Mouse (Mus musculus) C2C12 (cell line): ENCODE results near the gene Rere. TPM values are rescaled to one million over a fixed set of nuclear protein-coding genes. Genes with fewer than 3 reads are reported as not detected.

Experiments used
- H3K27me3 ChIP-seq: one replicate; pipeline ENCODE4 v1.6.1; 2011; ENCODE audit not compliant: control insufficient read depth, insufficient read depth, insufficient read length
- H3K36me3 ChIP-seq: one replicate; pipeline ENCODE4 v1.6.1; 2011; ENCODE audit not compliant: control insufficient read depth, insufficient read depth
- H3K4me3 ChIP-seq: one replicate; pipeline ENCODE4 v1.5.1; 2011; ENCODE audit warnings: mild to moderate bottlenecking, control low read depth; ENCODE audit not compliant: poor library complexity, insufficient read depth, severe bottlenecking
- H3K79me2 ChIP-seq: one replicate; pipeline ENCODE4 v1.6.1; 2011; ENCODE audit not compliant: control insufficient read depth, insufficient read depth
- H3K79me3 ChIP-seq: one replicate; pipeline ENCODE4 v1.6.1; 2011; ENCODE audit warnings: low read depth, control low read depth
- H3ac ChIP-seq: one replicate; pipeline ENCODE3; 2011; ENCODE audit warnings: low read depth; ENCODE audit not compliant: control insufficient read depth, insufficient read length
- CEBPB ChIP-seq: IDR thresholded peaks from one replicate; pipeline ENCODE4 v1.6.1; 2011; ENCODE audit warnings: low read depth, mild to moderate bottlenecking, control low read depth, moderate library complexity
- CTCF ChIP-seq: IDR thresholded peaks from one replicate; pipeline ENCODE4 v1.5.1; 2011; ENCODE audit not compliant: control insufficient read depth, insufficient read depth, insufficient read length
- FOSL1 ChIP-seq: IDR thresholded peaks from one replicate; pipeline ENCODE4 v1.8.0; 2011; ENCODE audit warnings: mild to moderate bottlenecking, low read length; ENCODE audit not compliant: poor library complexity, insufficient read depth, severe bottlenecking
- MAX ChIP-seq: IDR thresholded peaks from one replicate; pipeline ENCODE4 v1.6.1; 2011; ENCODE audit warnings: mild to moderate bottlenecking, control low read depth
- MYOD1 ChIP-seq: IDR thresholded peaks from one replicate; pipeline ENCODE4 v1.6.1; 2011; ENCODE audit warnings: low read depth; ENCODE audit not compliant: control insufficient read depth, insufficient read length
- MYOG ChIP-seq: IDR thresholded peaks from one replicate; pipeline ENCODE4 v1.6.1; 2011; ENCODE audit not compliant: control insufficient read depth, insufficient read length; ENCODE audit errors: extremely low read depth
- USF1 ChIP-seq: IDR thresholded peaks from one replicate; pipeline ENCODE4 v1.6.1; 2011; ENCODE audit warnings: low read depth, mild to moderate bottlenecking, control low read depth, moderate library complexity
- polyA plus RNA-seq: library from polyadenylated mRNA; unstranded; fragments of >200 nt; fragmentation: generic; extraction: Trizol; gene quantifications from one replicate; pipeline ENCODE4 v1.2.1, GENCODE M21; 2012; ENCODE audit warnings: missing spikeins

The Rere gene
- polyA plus RNA-seq, 1 experiment = 27.1 TPM

GRCm38 (mm10) chr4:150406821-150407220, 125.4 kb downstream of the Rere start:
- H3ac ChIP-seq = no peak overlapping the region
- H3K79me2 ChIP-seq = peaks cover 99% of the 10 kb centered on the region
- peaks cover 62% of the 10 kb centered on the region for H3K79me3 ChIP-seq
- H3K4me3 ChIP-seq = no peak overlapping the region
- H3K27me3 ChIP-seq = no peaks in the 10 kb centered on the region
- TF ChIP-seq CEBPB = no peak
- TF ChIP-seq FOSL1 = no peak
- TF ChIP-seq MAX = no peak
- no peak for TF ChIP-seq MYOG
- TF ChIP-seq CTCF = no peak
- TF ChIP-seq MYOD1 = no peak
- no peak for TF ChIP-seq USF1
- peaks cover 27% of the 10 kb centered on the region for H3K36me3 ChIP-seq

- Histone ChIP-seq H3ac (no peak overlapping the region), H3K79me2 (peaks cover 98% of the 10 kb centered on the region), H3K36me3 (peaks cover 14% of the 10 kb centered on the region), H3K4me3 (no peak overlapping the region), H3K79me3 (peaks cover 61% of the 10 kb centered on the region), H3K27me3 (no peaks in the 10 kb centered on the region)
- TF ChIP-seq MYOG (no peak), FOSL1 (no peak), USF1 (no peak), CEBPB (no peak), CTCF (no peak), MYOD1 (no peak), MAX (no peak)
Observed at GRCm38 (mm10) chr4:150414296-150414695, 132.8 kb downstream of the Rere start.

GRCm38 (mm10) chr4:150414759-150415158, 133.3 kb downstream of the Rere start:
- TF ChIP-seq MYOG = no peak
- TF ChIP-seq FOSL1 = no peak
- no peak for TF ChIP-seq MAX
- TF ChIP-seq CEBPB = no peak
- no peak for TF ChIP-seq USF1
- TF ChIP-seq MYOD1 = no peak
- TF ChIP-seq CTCF = no peak
- peaks cover 98% of the 10 kb centered on the region for H3K79me2 ChIP-seq
- no peaks in the 10 kb centered on the region for H3K27me3 ChIP-seq
- peaks cover 14% of the 10 kb centered on the region for H3K36me3 ChIP-seq
- peaks cover 64% of the 10 kb centered on the region for H3K79me3 ChIP-seq
- no peak overlapping the region for H3ac ChIP-seq
- no peak overlapping the region for H3K4me3 ChIP-seq

DNA sequence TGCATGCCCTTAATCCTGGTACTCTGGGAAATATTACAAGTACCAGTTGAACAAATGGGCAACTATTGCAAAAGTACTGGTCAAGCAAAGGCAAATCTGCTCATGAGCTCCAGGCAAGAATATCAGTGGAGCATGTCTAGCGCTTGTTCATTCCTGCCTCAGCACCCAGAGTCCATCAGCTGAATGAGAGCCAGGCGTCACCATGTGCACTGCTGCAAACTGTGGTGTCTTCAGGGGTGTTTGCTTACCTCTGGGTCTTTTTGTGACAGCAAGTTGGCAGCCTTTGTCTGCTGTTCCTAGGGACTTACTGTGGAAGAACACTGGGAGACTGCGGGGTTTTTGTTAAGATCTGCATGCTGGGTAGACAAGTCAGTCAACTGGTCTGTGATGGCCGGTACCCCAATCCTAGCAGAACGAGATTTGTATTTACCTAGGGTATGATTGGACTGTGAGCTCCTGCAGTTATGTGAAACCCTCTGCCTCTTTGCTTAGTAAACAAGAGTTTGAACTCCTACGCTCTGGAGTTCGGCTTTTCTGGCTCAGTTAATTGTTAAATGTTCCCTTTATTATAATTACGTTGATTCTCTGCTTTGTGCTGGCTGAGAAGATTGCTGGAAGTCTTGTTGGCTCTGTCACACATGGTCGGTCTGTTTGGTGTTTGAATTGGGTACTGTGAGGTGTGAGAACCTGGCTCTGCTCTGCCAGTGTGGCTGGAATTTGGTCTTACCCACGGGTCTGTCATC, 134.0 kb downstream of the Rere start:
- Histone ChIP-seq H3K36me3 (peaks cover 14% of the 10 kb centered on the region), H3K4me3 (no peak overlapping the region), H3K79me2 (peaks cover 99% of the 10 kb centered on the region), H3K27me3 (no peaks in the 10 kb centered on the region), H3K79me3 (peaks cover 63% of the 10 kb centered on the region), H3ac (no peak overlapping the region)
- TF ChIP-seq MAX = no peak
- no peak for TF ChIP-seq FOSL1
- TF ChIP-seq CEBPB = no peak
- TF ChIP-seq CTCF = no peak
- TF ChIP-seq MYOD1 = no peak
- no peak for TF ChIP-seq USF1
- no peak for TF ChIP-seq MYOG

DNA sequence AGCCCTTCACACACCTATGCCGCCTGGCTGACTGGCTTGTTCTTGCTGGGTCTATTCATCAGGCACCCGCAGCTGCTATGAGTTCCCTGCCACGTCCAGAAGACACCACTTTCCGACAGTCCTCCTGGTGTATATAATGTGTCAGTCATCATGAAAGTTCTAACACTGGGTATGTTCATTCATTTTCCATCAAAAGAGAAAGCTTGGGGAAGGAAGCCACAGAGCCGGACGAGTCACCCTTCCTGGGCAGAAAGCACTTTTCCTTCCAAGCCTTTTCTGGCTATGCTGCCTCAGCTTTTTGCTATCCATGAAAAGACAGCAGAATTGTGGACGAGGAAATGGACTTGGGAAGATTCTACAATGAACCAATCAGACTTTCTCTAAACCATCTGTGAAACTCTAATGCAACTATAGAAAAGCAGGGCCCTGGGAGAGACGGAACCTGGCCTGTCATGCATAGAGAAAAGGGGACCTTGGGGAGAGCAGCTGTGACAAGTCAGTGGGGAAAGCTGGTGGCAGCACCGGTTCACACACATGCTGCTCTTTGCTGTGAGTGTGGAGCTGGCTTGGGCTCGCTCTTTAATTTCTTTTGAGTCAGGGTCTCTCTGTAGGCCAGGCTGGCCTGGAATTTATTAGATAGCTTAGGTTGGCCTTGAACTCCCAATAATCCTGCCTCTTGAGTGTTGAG, 139.3 kb downstream of the Rere start:
- H3K36me3 ChIP-seq = peaks cover 6% of the 10 kb centered on the region
- peaks cover 44% of the 10 kb centered on the region for H3K79me3 ChIP-seq
- H3K27me3 ChIP-seq = no peaks in the 10 kb centered on the region
- no peak overlapping the region for H3ac ChIP-seq
- TF ChIP-seq MYOD1 (no peak), FOSL1 (no peak), CTCF (no peak), MAX (no peak), USF1 (no peak), MYOG (no peak), CEBPB (no peak)
- no peak overlapping the region for H3K4me3 ChIP-seq
- H3K79me2 ChIP-seq = peaks cover 95% of the 10 kb centered on the region
